Comparison of ENCODE assay signal across 21 mouse cellular contexts in the genomic region with DNA sequence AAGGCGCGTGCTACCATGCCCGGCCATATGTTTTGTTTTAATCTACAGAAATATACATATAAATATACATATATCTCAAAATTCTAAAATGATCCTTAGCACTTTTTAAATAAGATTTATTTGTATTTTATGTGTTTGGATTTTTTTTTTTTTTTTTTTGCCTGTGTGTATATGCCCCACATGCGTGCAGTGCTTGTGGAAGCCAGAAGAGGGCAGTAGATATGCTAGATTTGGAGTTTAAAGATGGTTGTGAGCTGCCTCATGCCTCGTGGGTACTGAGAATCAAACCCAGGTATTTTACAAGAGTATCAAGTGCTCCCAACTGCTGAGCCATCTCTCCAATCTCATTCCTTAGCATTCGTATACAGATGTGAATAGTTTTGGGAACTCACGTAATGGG. TPM values are rescaled to one million over a fixed set of nuclear protein-coding genes. Genes with fewer than 3 reads are reported as not detected.
DNase-seq lines count a peak whose midpoint lies in the region; ATAC-seq and TF ChIP-seq lines count a peak whose summit lies in the region.
"Had no signal": no experiment of that assay in that cellular context is flagged by ENCODE, and none has a peak within 500 bp of the region (broad histone marks: within the 10 kb centered on the region; RNA-seq: fewer than 3 reads in every experiment).

No protein-coding gene starts in this region.

- H3K79me2 ChIP-seq in MEL (ENCODE audit: control insufficient read depth, insufficient read depth, low read length, poor library complexity), result no peaks in the 10 kb centered on the region

- intact Hi-C loops in left cerebral cortex, postnatal 4 days (cut with DNase I), result no loop called here

- TF ChIP-seq RAD21 in MEL (IDR thresholded peaks at IDR 0.05; ENCODE audit: low read depth, low read length), result no peak; the same call in 1 of the 2 replicates

- WGBS in hindbrain, postnatal 0 days, result 98% methylated on average over 7 of the region's 7 CpGs
- WGBS in hindbrain, embryonic 11.5 days, result 95% methylated on average over 7 of the region's 7 CpGs
- WGBS in lung, postnatal 0 days, result 96% methylated on average over 7 of the region's 7 CpGs

- DNase-seq in hindbrain, postnatal 0 days (ENCODE audit: low spot score), result no peak
- no peak for DNase-seq in hindbrain, embryonic 11.5 days (ENCODE audit: low spot score)
- DNase-seq in lung, postnatal 0 days (ENCODE audit: low spot score), result no peak
- no peak for DNase-seq in lung, postnatal 4 days
- DNase-seq in MEL (ENCODE audit: low read depth, low spot score), result no peak
- no peak for DNase-seq in left cerebral cortex, adult 18-20 months (ENCODE audit: low spot score in 2 of 2)
- DNase-seq in left cerebral cortex, postnatal 4 days, result no peak
- DNase-seq: cerebellum, adult 9-10 months; gastrocnemius, postnatal 36 days; kidney, adult 11 months; kidney, postnatal 10 days; liver, embryonic 13.5 days; lung, postnatal 10 days; right cerebral cortex, postnatal 25 days; thymus, adult 18-20 months had no signal

- no peaks in the 10 kb centered on the region for H3K36me3 ChIP-seq in hindbrain, postnatal 0 days (ENCODE audit: insufficient read depth, low read length)
- H3K36me3 ChIP-seq in hindbrain, embryonic 11.5 days (ENCODE audit: control insufficient read depth, insufficient read depth, low read length), result no peaks in the 10 kb centered on the region
- H3K36me3 ChIP-seq in lung, postnatal 0 days (ENCODE audit: insufficient read depth, low read length), result no peaks in the 10 kb centered on the region
- H3K36me3 ChIP-seq in MEL (ENCODE audit: control insufficient read depth in 1 of 2, insufficient read depth in 2 of 2, low read length in 2 of 2), result no peaks in the 10 kb centered on the region
- H3K36me3 ChIP-seq: embryonic facial prominence, embryonic 10.5 days; forebrain, embryonic 12.5 days; G1E; heart, embryonic 13.5 days; limb, embryonic 12.5 days; liver, embryonic 13.5 days had no signal

- peak; percentile 12; the same call in 1 of the 2 replicates for TF ChIP-seq CTCF in hindbrain, postnatal 0 days (IDR thresholded peaks at IDR 0.05; ENCODE audit: low read depth)
- peak; percentile 27 for TF ChIP-seq CTCF in lung, postnatal 0 days (IDR thresholded peaks at IDR 0.05)
- TF ChIP-seq CTCF in MEL (IDR thresholded peaks at IDR 0.05 in 2 of 3, conservative IDR thresholded peaks at IDR 0.05 in 1 of 3; ENCODE audit: control insufficient read depth in 1 of 3, insufficient read depth in 1 of 3, low read depth in 2 of 3, low read length in 3 of 3, poor library complexity in 1 of 3, severe bottlenecking in 1 of 3), result 0 out of 6 replicates have a peak, but pooled peaks of 2 of the 3 experiments have one; percentile 13 to 14

- no peaks in the 10 kb centered on the region for H3K9me3 ChIP-seq in hindbrain, postnatal 0 days (ENCODE audit: low read length)
- no peaks in the 10 kb centered on the region for H3K9me3 ChIP-seq in hindbrain, embryonic 11.5 days (ENCODE audit: control insufficient read depth, low read length)
- H3K9me3 ChIP-seq in lung, postnatal 0 days (ENCODE audit: low read length), result no peaks in the 10 kb centered on the region
- no peaks in the 10 kb centered on the region for H3K9me3 ChIP-seq in MEL (replicated peaks; ENCODE audit: insufficient read depth, low read length)
- H3K9me3 ChIP-seq: embryonic facial prominence, embryonic 10.5 days; forebrain, embryonic 12.5 days had no signal

- no peak overlapping the region for H3K27ac ChIP-seq in hindbrain, postnatal 0 days
- H3K27ac ChIP-seq in hindbrain, embryonic 11.5 days (ENCODE audit: low read depth, low read length), result no peak overlapping the region
- H3K27ac ChIP-seq in lung, postnatal 0 days (ENCODE audit: low read length), result no peak overlapping the region
- H3K27ac ChIP-seq in MEL (ENCODE audit: control insufficient read depth, low read depth, low read length), result no peak overlapping the region
- H3K27ac ChIP-seq: embryonic facial prominence, embryonic 10.5 days; forebrain, embryonic 12.5 days; heart, embryonic 13.5 days; hindbrain, embryonic 14.5 days; limb, embryonic 12.5 days; liver, embryonic 13.5 days had no signal

- H3K27me3 ChIP-seq in hindbrain, postnatal 0 days (ENCODE audit: insufficient read depth, low read length), result no peaks in the 10 kb centered on the region
- no peaks in the 10 kb centered on the region for H3K27me3 ChIP-seq in hindbrain, embryonic 11.5 days (ENCODE audit: control insufficient read depth, insufficient read depth, low read length)
- no peaks in the 10 kb centered on the region for H3K27me3 ChIP-seq in lung, postnatal 0 days (replicated peaks; ENCODE audit: insufficient read depth, low read length)
- peaks cover 4 to 7% of the 10 kb centered on the region in 2 experiments for H3K27me3 ChIP-seq in MEL (ENCODE audit: control insufficient read depth in 1 of 2, insufficient read depth in 2 of 2, low read length in 2 of 2)
- H3K27me3 ChIP-seq: heart, embryonic 13.5 days had no signal

- no peak overlapping the region for H3K4me3 ChIP-seq in hindbrain, postnatal 0 days (ENCODE audit: low read length)
- no peak overlapping the region for H3K4me3 ChIP-seq in hindbrain, embryonic 11.5 days (ENCODE audit: low read depth, low read length)
- H3K4me3 ChIP-seq in lung, postnatal 0 days (ENCODE audit: low read depth, low read length), result no peak overlapping the region
- no peak overlapping the region for H3K4me3 ChIP-seq in MEL (ENCODE audit: control insufficient read depth in 1 of 2, insufficient read depth in 1 of 2, low read depth in 2 of 2, low read length in 2 of 2)
- H3K4me3 ChIP-seq: embryonic facial prominence, embryonic 10.5 days; forebrain, embryonic 12.5 days; heart, embryonic 13.5 days; limb, embryonic 12.5 days; liver, embryonic 13.5 days had no signal

- no peak for TF ChIP-seq POLR2A in MEL (IDR thresholded peaks at IDR 0.05; ENCODE audit: control insufficient read depth in 1 of 2, insufficient read depth in 1 of 2, low read depth in 1 of 2, low read length in 2 of 2, poor library complexity in 1 of 2)

- no peak overlapping the region for H3K4me2 ChIP-seq in hindbrain, postnatal 0 days (ENCODE audit: low read depth, low read length)
- no peak overlapping the region for H3K4me2 ChIP-seq in hindbrain, embryonic 11.5 days (replicated peaks; ENCODE audit: low read depth, low read length)
- no peak overlapping the region for H3K4me2 ChIP-seq in lung, postnatal 0 days (replicated peaks; ENCODE audit: low read depth, low read length)
- H3K4me2 ChIP-seq: forebrain, embryonic 12.5 days; heart, embryonic 13.5 days; hindbrain, embryonic 14.5 days; limb, embryonic 12.5 days; liver, embryonic 13.5 days had no signal

- TF ChIP-seq EP300 in lung, postnatal 0 days (IDR thresholded peaks at IDR 0.05), result no peak
- no peak for TF ChIP-seq EP300 in MEL (IDR thresholded peaks at IDR 0.05; ENCODE audit: low read depth in 1 of 2, low read length in 2 of 2)

- no peaks in the 10 kb centered on the region for H3K4me1 ChIP-seq in hindbrain, postnatal 0 days (ENCODE audit: insufficient read depth, low read length)
- H3K4me1 ChIP-seq in hindbrain, embryonic 11.5 days (replicated peaks; ENCODE audit: control insufficient read depth, insufficient read depth, low read length), result no peaks in the 10 kb centered on the region
- no peaks in the 10 kb centered on the region for H3K4me1 ChIP-seq in lung, postnatal 0 days (ENCODE audit: insufficient read depth, low read depth, low read length)
- no peaks in the 10 kb centered on the region for H3K4me1 ChIP-seq in MEL (ENCODE audit: control insufficient read depth in 1 of 2, insufficient read depth in 2 of 2, low read length in 2 of 2)
- H3K4me1 ChIP-seq: limb, embryonic 12.5 days had no signal

- no peak for ATAC-seq in hindbrain, postnatal 0 days
- no peak for ATAC-seq in hindbrain, embryonic 11.5 days (ENCODE audit: low FRiP score)
- ATAC-seq in lung, postnatal 0 days, result no peak

- H3K9ac ChIP-seq in hindbrain, postnatal 0 days (replicated peaks; ENCODE audit: low read length), result no peak overlapping the region
- H3K9ac ChIP-seq in hindbrain, embryonic 11.5 days (ENCODE audit: low read depth, low read length), result no peak overlapping the region
- no peak overlapping the region for H3K9ac ChIP-seq in lung, postnatal 0 days (replicated peaks; ENCODE audit: low read depth)
- no peak overlapping the region for H3K9ac ChIP-seq in MEL (ENCODE audit: control insufficient read depth, low read depth, low read length, poor library complexity, severe bottlenecking)
- H3K9ac ChIP-seq: forebrain, embryonic 12.5 days; heart, embryonic 13.5 days; hindbrain, embryonic 14.5 days; limb, embryonic 12.5 days; liver, embryonic 13.5 days had no signal

TF ChIP-seq in MEL, 35 proteins besides CTCF, POLR2A, EP300 and RAD21:
- TF ChIP-seq MAX (IDR thresholded peaks at IDR 0.05; ENCODE audit: low read length) (no peak), NELFE (IDR thresholded peaks at IDR 0.05; ENCODE audit: low read depth, low read length) (no peak), ZNF384 (IDR thresholded peaks at IDR 0.05; ENCODE audit: low read depth, low read length) (peak; percentile 80)
TF ChIP-seq in MEL: peak in this region for 1.

RNA-seq across cellular contexts. Expression of gene Map3k1, which starts 6.2 kb away (rescaled TPM):
- total RNA-seq in hindbrain, postnatal 0 days (2014; rRNA removed), result 36.3 and 45.3 TPM in 2 replicates
- 15.3 and 19.2 TPM in 2 replicates for polyA plus RNA-seq in hindbrain, postnatal 0 days (2015; fragmentation: Nextera tagmentation; extraction: Ambion mirVana)
- polyA plus RNA-seq in hindbrain, embryonic 11.5 days (2014; fragmentation: Nextera tagmentation; extraction: Ambion mirVana), result 13.0 and 16.0 TPM in 2 replicates
- 16.6 and 18.0 TPM in 2 replicates for polyA plus RNA-seq in lung, postnatal 0 days (2015; fragmentation: Nextera tagmentation; extraction: Ambion mirVana)
- 4.3 and 7.3 TPM in 2 replicates for total RNA-seq in MEL (2012; rRNA removed)
- polyA plus RNA-seq in MEL (2012; ENCODE audit: insufficient read depth in 1 of 2, insufficient read length in 2 of 2, low read depth in 1 of 2, low replicate concordance in 2 of 2, missing spikeins in 1 of 2), result 10 to 100 TPM in 1 of 2 experiments, 1 to 10 TPM in 1; 4.4 to 20.7 TPM
- 10 to 100 TPM in 1 of 2 experiments, 1 to 10 TPM in 1; 9.0 to 10.7 TPM for total RNA-seq in left cerebral cortex, adult 18-20 months (2021)
- 10 to 100 TPM; 19.1 to 21.3 TPM for total RNA-seq in left cerebral cortex, postnatal 4 days (2021)
